Mouse (Mus musculus) embryonic facial prominence, embryonic 15.5 days (tissue): ENCODE results near the gene Wdr1. TPM values are rescaled to one million over a fixed set of nuclear protein-coding genes. Genes with fewer than 3 reads are reported as not detected.
"Not testable (repeated sequence)": the region's sequence is repeated elsewhere in the genome, so short reads cannot be mapped to it uniquely, and the experiment has no call there.

Experiments used
- ATAC-seq: fragments of 200-750 bp; cut with Nextera tagmentation; 2 replicates; pipeline ENCODE4 v1.8.0; 2017; ENCODE audit warnings: low read depth, moderate TSS enrichment; ENCODE audit not compliant: insufficient number of reproducible peaks, low FRiP score, low TSS enrichment
- H3K27ac ChIP-seq: fragments of 300-500 bp; sonication (generic); replicated peaks from 2 replicates; pipeline ENCODE4 v1.5.1; 2015; ENCODE audit warnings: mild to moderate bottlenecking, inconsistent platforms
- H3K27me3 ChIP-seq: fragments of 300-500 bp; sonication (generic); 2 replicates; pipeline ENCODE4 v1.6.1; 2015; ENCODE audit warnings: inconsistent platforms
- H3K36me3 ChIP-seq: fragments of 300-500 bp; sonication (generic); 2 replicates; pipeline ENCODE4 v1.6.1; 2015; ENCODE audit warnings: mild to moderate bottlenecking, inconsistent platforms
- H3K4me1 ChIP-seq: fragments of 300-500 bp; sonication (generic); 2 replicates; pipeline ENCODE4 v1.6.1; 2015; ENCODE audit warnings: inconsistent platforms
- H3K4me2 ChIP-seq: fragments of 300-500 bp; sonication (generic); replicated peaks from 2 replicates; pipeline ENCODE4 v1.6.1; 2015; ENCODE audit warnings: mild to moderate bottlenecking, inconsistent platforms
- H3K4me3 ChIP-seq: fragments of 300-500 bp; sonication (generic); replicated peaks from 2 replicates; pipeline ENCODE4 v1.5.1; 2015; ENCODE audit warnings: mild to moderate bottlenecking, inconsistent platforms
- H3K9ac ChIP-seq: fragments of 300-500 bp; sonication (generic); 2 replicates; pipeline ENCODE4 v1.6.1; 2015; ENCODE audit warnings: inconsistent platforms
- H3K9me3 ChIP-seq: fragments of 300-500 bp; sonication (generic); replicated peaks from 2 replicates; pipeline ENCODE4 v1.6.1; 2016; ENCODE audit warnings: inconsistent platforms
- WGBS: fragments of 180-500 bp; shearing (Covaris S2); methylation state at CpG from one replicate; pipeline ENCODE4 v1.1.7; 2015; 5-methylcytosine and 5-hydroxymethylcytosine counted together
- polyA plus RNA-seq: library from polyadenylated mRNA; unstranded; fragments of >200 nt; fragmentation: Nextera tagmentation; extraction: Ambion mirVana; gene quantifications from 2 replicates; pipeline ENCODE4 v1.2.1, GENCODE M21; 2015

Gene Wdr1
- polyA plus RNA-seq, 1 experiment from 2014 or later = 223 TPM

DNA sequence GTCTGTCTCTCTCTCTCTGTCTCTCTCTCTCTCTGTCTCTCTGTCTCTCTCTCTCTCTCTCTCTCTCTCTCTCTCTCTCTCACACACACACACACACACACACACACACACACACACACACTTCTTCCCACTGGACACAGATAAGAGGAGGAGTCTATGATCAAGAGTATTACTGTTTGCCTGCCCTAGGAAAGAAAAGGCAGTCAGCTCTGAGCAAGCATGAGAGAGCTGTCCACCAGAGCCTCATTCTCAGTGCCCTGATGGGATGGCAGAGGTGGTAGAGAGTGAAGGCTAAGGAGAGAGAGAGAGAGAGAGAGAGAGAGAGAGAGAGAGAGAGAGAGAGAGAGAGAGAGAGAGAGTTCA is 83.5 kb downstream of the Wdr1 start:
- ATAC-seq = not testable (repeated sequence)
- peak overlapping the region; percentile 61 for H3K4me2 ChIP-seq

GRCm38 (mm10) chr5:38479027-38479426 is 84.0 kb downstream of the Wdr1 start:
- H3K4me2 ChIP-seq = no peak overlapping the region
- WGBS = 29% methylated on average over 4 of the region's 4 CpGs
- H3K36me3 ChIP-seq = no peaks in the 10 kb centered on the region

More for the DNA sequence above, 83.5 kb downstream of the Wdr1 start:
- not testable (repeated sequence) for H3K27me3 ChIP-seq, H3K9me3 ChIP-seq, H3K9ac ChIP-seq, H3K27ac ChIP-seq, H3K36me3 ChIP-seq
- Histone ChIP-seq H3K4me3 (peak overlapping the region; percentile 35), H3K4me1 (peaks cover 17% of the 10 kb centered on the region; the same call in 1 of the 2 replicates)

GRCm38 (mm10) chr5:38477731-38478445 is 85.1 kb downstream of the Wdr1 start:
- Histone ChIP-seq H3K27ac (no peak overlapping the region), H3K27me3 (no peaks in the 10 kb centered on the region), H3K4me3 (no peak overlapping the region), H3K36me3 (no peaks in the 10 kb centered on the region), H3K4me2 (no peak overlapping the region), H3K9ac (no peak overlapping the region), H3K9me3 (no peaks in the 10 kb centered on the region), H3K4me1 (peaks cover 17% of the 10 kb centered on the region; the same call in 1 of the 2 replicates)
- WGBS = 83% methylated on average over 7 of the region's 7 CpGs
- no peak for ATAC-seq

More at GRCm38 (mm10) chr5:38479027-38479426, 84.0 kb downstream of the Wdr1 start:
- Histone ChIP-seq H3K9ac (no peak overlapping the region), H3K4me3 (no peak overlapping the region), H3K27ac (no peak overlapping the region), H3K27me3 (no peaks in the 10 kb centered on the region), H3K4me1 (peaks cover 17% of the 10 kb centered on the region; the same call in 1 of the 2 replicates), H3K9me3 (no peaks in the 10 kb centered on the region)
- peak; percentile 31; the same call in 1 of the 2 replicates for ATAC-seq

- peaks cover 17% of the 10 kb centered on the region; the same call in 1 of the 2 replicates for H3K4me1 ChIP-seq
- ATAC-seq = no peak
- WGBS = 85% methylated on average over 25 of the region's 25 CpGs
These were observed 86.0 kb downstream of the Wdr1 start for GRCm38 (mm10) chr5:38476861-38477565.

More at GRCm38 (mm10) chr5:38476861-38477565, 86.0 kb downstream of the Wdr1 start:
- H3K4me2 ChIP-seq = no peak overlapping the region
- no peak overlapping the region for H3K27ac ChIP-seq
- no peak overlapping the region for H3K9ac ChIP-seq
- H3K36me3 ChIP-seq = no peaks in the 10 kb centered on the region
- H3K4me3 ChIP-seq = no peak overlapping the region
- H3K27me3 ChIP-seq = no peaks in the 10 kb centered on the region
- no peaks in the 10 kb centered on the region for H3K9me3 ChIP-seq

Other genes starting within 250 kb of the Wdr1 start
- 0.11 TPM in 1 of 2 replicates, not detected in the other for gene Drd5, start 243.9 kb downstream of the Wdr1 start, polyA plus RNA-seq
- gene Slc2a9, start 60.1 kb downstream of the Wdr1 start, polyA plus RNA-seq = 1.3 and 1.5 TPM in 2 replicates
- gene Zfp518b, start 121.6 kb upstream of the Wdr1 start, polyA plus RNA-seq = 17.5 and 18.6 TPM in 2 replicates